Mouse (Mus musculus): ENCODE measurements at regions not wholly inside any gene's neighbourhood (a gene's known extent, or its start where the extent isn't known, plus 50 kb on each side); places are given as distances from the start of the nearest gene placed in this dataset.

GRCm38 (mm10) chr9:82734959-82735358 is 94.4 kb upstream of the Irak1bp1 start:
- DNase-seq (ENCODE audit: extremely low spot score in 1 of 2, low spot score in 2 of 2), result no peak
- TF ChIP-seq CTCF (IDR thresholded peaks at IDR 0.05), result no peak
- intact Hi-C loops (cut with DNase I), result no loop called here
- Histone ChIP-seq H3K27ac (no peak overlapping the region), H3K4me3 (no peak overlapping the region)

- Histone ChIP-seq H3K4me3 (no peak overlapping the region), H3K27ac (no peak overlapping the region)
- intact Hi-C loops (cut with DNase I), result no loop called here
- TF ChIP-seq CTCF (IDR thresholded peaks at IDR 0.05), result no peak
- no peak for DNase-seq (ENCODE audit: extremely low spot score in 1 of 2, low spot score in 2 of 2)
Measured at GRCm38 (mm10) chr9:82759979-82760378, 69.4 kb upstream of the Irak1bp1 start.

DNA sequence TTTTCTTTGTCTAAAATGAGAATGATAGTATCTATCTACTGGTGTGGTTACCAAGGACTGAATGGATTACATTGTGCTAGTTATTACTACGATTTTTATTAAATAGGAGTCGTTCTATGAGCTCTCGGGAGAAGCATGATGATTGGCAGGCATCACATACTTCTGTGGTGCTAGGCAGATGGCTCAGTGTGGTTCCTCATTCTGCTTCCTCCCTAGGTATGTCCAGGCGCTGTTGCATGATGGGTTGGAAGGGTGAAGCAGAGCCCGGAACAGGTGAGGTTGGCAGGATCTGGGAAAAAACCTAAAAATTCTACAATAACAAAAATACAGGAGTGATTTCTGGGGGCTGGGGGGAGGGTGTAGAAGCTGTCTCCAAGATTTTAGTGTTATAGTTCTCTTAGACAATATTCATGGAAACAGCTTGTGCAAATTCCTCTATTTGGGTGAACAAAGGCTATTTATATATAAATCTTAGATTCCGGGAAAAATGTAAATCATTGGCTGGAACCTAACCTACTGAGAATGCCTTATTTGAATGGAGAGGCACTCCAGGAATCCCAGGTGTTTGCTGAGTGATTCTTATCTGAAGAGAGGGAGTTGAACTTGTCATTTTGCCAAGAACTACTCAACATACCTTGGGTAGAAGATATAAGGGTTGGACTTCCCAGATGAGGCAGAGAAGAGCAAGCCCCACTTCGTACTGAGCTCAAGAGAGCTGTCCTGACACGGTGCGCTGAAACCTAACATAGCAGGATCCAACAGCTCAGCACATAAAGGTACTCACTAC is 68.5 kb upstream of the Irak1bp1 start:
- Histone ChIP-seq H3K4me3 (no peak overlapping the region), H3K27ac (no peak overlapping the region)
- TF ChIP-seq CTCF (IDR thresholded peaks at IDR 0.05), result no peak
- no peak for DNase-seq (ENCODE audit: extremely low spot score in 1 of 2, low spot score in 2 of 2)
- intact Hi-C loops (cut with DNase I), result no loop called here

DNA sequence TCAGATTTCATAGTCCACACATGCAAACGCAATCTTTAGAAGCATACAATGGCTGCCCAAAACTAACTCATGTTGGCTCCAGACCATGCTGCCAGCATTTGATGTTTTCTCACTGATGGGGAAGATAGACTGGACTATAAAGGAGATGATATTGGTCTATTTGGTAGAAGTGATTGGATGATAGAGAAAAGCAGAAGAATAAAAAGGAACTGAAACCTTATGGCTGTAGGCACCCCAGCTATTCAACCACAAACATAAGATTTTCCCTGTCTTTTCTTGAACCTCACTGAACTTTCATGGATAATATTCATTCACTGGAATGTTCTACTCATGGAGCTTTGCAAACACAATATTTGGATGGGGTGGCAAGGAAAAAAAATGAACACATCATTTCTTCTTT is 65.7 kb upstream of the Irak1bp1 start:
- DNase-seq (ENCODE audit: extremely low spot score in 1 of 2, low spot score in 2 of 2), result no peak
- intact Hi-C loops (cut with DNase I), result no loop called here
- no peak for TF ChIP-seq CTCF (IDR thresholded peaks at IDR 0.05)
- Histone ChIP-seq H3K27ac (no peak overlapping the region), H3K4me3 (no peak overlapping the region)
